Mouse (Mus musculus): ENCODE data around the gene Zfp618. TPM values are rescaled to one million over a fixed set of nuclear protein-coding genes. Genes with fewer than 3 reads are reported as not detected.
A peak's percentile ranks its signal among the peaks of the same experiment; 100 is the strongest.

Gene Zfp618
- polyA plus RNA-seq, 1 experiment from 2014 or later, result 9.2 TPM

- no peaks in the 10 kb centered on the region for H3K27me3 ChIP-seq (ENCODE audit: control insufficient read depth, insufficient read depth, low read depth, low read length)
- no peak for ATAC-seq (ENCODE audit: low read depth)
- no peak overlapping the region for H3K4me2 ChIP-seq (ENCODE audit: low read depth, low read length)
- no peak overlapping the region for H3K9ac ChIP-seq (ENCODE audit: low read depth, low read length)
- H3K27ac ChIP-seq (ENCODE audit: low read length), result no peak overlapping the region
- H3K36me3 ChIP-seq (ENCODE audit: control insufficient read depth, insufficient read depth), result no peaks in the 10 kb centered on the region
- H3K9me3 ChIP-seq (replicated peaks; ENCODE audit: control insufficient read depth, low read length), result no peaks in the 10 kb centered on the region
- H3K4me1 ChIP-seq (ENCODE audit: control insufficient read depth, low read depth, low read length), result no peaks in the 10 kb centered on the region; the same call in none of the 2 replicates
- H3K4me3 ChIP-seq (ENCODE audit: low read depth, low read length), result no peak overlapping the region
- 13% methylated on average over 5 of the region's 5 CpGs for WGBS (ENCODE audit: insufficient replicate concordance)
Observed at GRCm38 (mm10) chr4:63158961-63159592, 193.7 kb downstream of the Zfp618 start.

GRCm38 (mm10) chr4:63165636-63166035 is 200.3 kb downstream of the Zfp618 start:
- no peak for ATAC-seq (ENCODE audit: low read depth)
- Histone ChIP-seq H3K4me2 (ENCODE audit: low read depth, low read length) (no peak overlapping the region), H3K36me3 (ENCODE audit: control insufficient read depth, insufficient read depth) (no peaks in the 10 kb centered on the region), H3K27ac (ENCODE audit: low read length) (no peak overlapping the region), H3K9me3 (replicated peaks; ENCODE audit: control insufficient read depth, low read length) (no peaks in the 10 kb centered on the region), H3K9ac (ENCODE audit: low read depth, low read length) (no peak overlapping the region), H3K4me3 (ENCODE audit: low read depth, low read length) (no peak overlapping the region), H3K4me1 (ENCODE audit: control insufficient read depth, low read depth, low read length) (no peaks in the 10 kb centered on the region), H3K27me3 (ENCODE audit: control insufficient read depth, insufficient read depth, low read depth, low read length) (no peaks in the 10 kb centered on the region)
- 59% methylated on average over 4 of the region's 4 CpGs for WGBS (ENCODE audit: insufficient replicate concordance)

- Histone ChIP-seq H3K4me3 (ENCODE audit: low read depth, low read length) (no peak overlapping the region), H3K9ac (ENCODE audit: low read depth, low read length) (no peak overlapping the region), H3K36me3 (ENCODE audit: control insufficient read depth, insufficient read depth) (no peaks in the 10 kb centered on the region), H3K4me1 (ENCODE audit: control insufficient read depth, low read depth, low read length) (no peaks in the 10 kb centered on the region), H3K9me3 (replicated peaks; ENCODE audit: control insufficient read depth, low read length) (no peaks in the 10 kb centered on the region), H3K4me2 (ENCODE audit: low read depth, low read length) (no peak overlapping the region), H3K27ac (ENCODE audit: low read length) (no peak overlapping the region), H3K27me3 (ENCODE audit: control insufficient read depth, insufficient read depth, low read depth, low read length) (no peaks in the 10 kb centered on the region)
- no peak for ATAC-seq (ENCODE audit: low read depth)
- 51% methylated on average over 5 of the region's 5 CpGs for WGBS (ENCODE audit: insufficient replicate concordance)
Observed at GRCm38 (mm10) chr4:63166323-63166722, 200.9 kb downstream of the Zfp618 start.

GRCm38 (mm10) chr4:63170061-63170460 is 204.7 kb downstream of the Zfp618 start:
- H3K27ac ChIP-seq (ENCODE audit: low read length), result no peak overlapping the region
- no peak overlapping the region for H3K4me3 ChIP-seq (ENCODE audit: low read depth, low read length)
- H3K4me2 ChIP-seq (ENCODE audit: low read depth, low read length), result no peak overlapping the region
- no peaks in the 10 kb centered on the region for H3K9me3 ChIP-seq (replicated peaks; ENCODE audit: control insufficient read depth, low read length)
- WGBS (ENCODE audit: insufficient replicate concordance), result 70% methylated on average over 4 of the region's 4 CpGs
- H3K4me1 ChIP-seq (ENCODE audit: control insufficient read depth, low read depth, low read length), result no peaks in the 10 kb centered on the region
- H3K27me3 ChIP-seq (ENCODE audit: control insufficient read depth, insufficient read depth, low read depth, low read length), result no peaks in the 10 kb centered on the region
- H3K9ac ChIP-seq (ENCODE audit: low read depth, low read length), result no peak overlapping the region
- no peaks in the 10 kb centered on the region for H3K36me3 ChIP-seq (ENCODE audit: control insufficient read depth, insufficient read depth)
- no peak for ATAC-seq (ENCODE audit: low read depth)

GRCm38 (mm10) chr4:63171122-63171521 is 205.7 kb downstream of the Zfp618 start:
- 40% methylated on average over 24 of the region's 24 CpGs for WGBS (ENCODE audit: insufficient replicate concordance)
- H3K27ac ChIP-seq (ENCODE audit: low read length), result no peak overlapping the region
- ATAC-seq (ENCODE audit: low read depth), result no peak

GRCm38 (mm10) chr4:63171969-63172685 is 206.8 kb downstream of the Zfp618 start, which contains the start of gene Kif12:
TSS of gene Kif12 (minus strand) at chr4:63172131.
- Histone ChIP-seq H3K36me3 (ENCODE audit: control insufficient read depth, insufficient read depth) (no peaks in the 10 kb centered on the region), H3K9ac (ENCODE audit: low read depth, low read length) (no peak within 1 kb of the TSS), H3K4me2 (ENCODE audit: low read depth, low read length) (peak within 1 kb of the TSS; percentile 33), H3K9me3 (replicated peaks; ENCODE audit: control insufficient read depth, low read length) (no peaks in the 10 kb centered on the region), H3K4me3 (ENCODE audit: low read depth, low read length) (peak within 1 kb of the TSS; percentile 32), H3K27ac (ENCODE audit: low read length) (peak within 1 kb of the TSS; percentile 48; the same call in 1 of the 2 replicates), H3K4me1 (ENCODE audit: control insufficient read depth, low read depth, low read length) (no peaks in the 10 kb centered on the region), H3K27me3 (ENCODE audit: control insufficient read depth, insufficient read depth, low read depth, low read length) (no peaks in the 10 kb centered on the region)
- peak; percentile 93 for ATAC-seq (ENCODE audit: low read depth)
- 48% methylated on average over 4 of the region's 4 CpGs for WGBS (ENCODE audit: insufficient replicate concordance)

More at GRCm38 (mm10) chr4:63171122-63171521, 205.7 kb downstream of the Zfp618 start:
- Histone ChIP-seq H3K36me3 (ENCODE audit: control insufficient read depth, insufficient read depth) (no peaks in the 10 kb centered on the region), H3K4me2 (ENCODE audit: low read depth, low read length) (peak overlapping the region; percentile 33), H3K4me3 (ENCODE audit: low read depth, low read length) (peak overlapping the region; percentile 32), H3K4me1 (ENCODE audit: control insufficient read depth, low read depth, low read length) (no peaks in the 10 kb centered on the region), H3K27me3 (ENCODE audit: control insufficient read depth, insufficient read depth, low read depth, low read length) (no peaks in the 10 kb centered on the region), H3K9ac (ENCODE audit: low read depth, low read length) (no peak overlapping the region), H3K9me3 (replicated peaks; ENCODE audit: control insufficient read depth, low read length) (no peaks in the 10 kb centered on the region)

GRCm38 (mm10) chr4:63181556-63181955 is 216.2 kb downstream of the Zfp618 start:
- no peaks in the 10 kb centered on the region for H3K4me1 ChIP-seq (ENCODE audit: control insufficient read depth, low read depth, low read length)
- H3K4me3 ChIP-seq (ENCODE audit: low read depth, low read length), result no peak overlapping the region
- no peak overlapping the region for H3K27ac ChIP-seq (ENCODE audit: low read length)
- no peaks in the 10 kb centered on the region for H3K9me3 ChIP-seq (replicated peaks; ENCODE audit: control insufficient read depth, low read length)
- H3K36me3 ChIP-seq (ENCODE audit: control insufficient read depth, insufficient read depth), result no peaks in the 10 kb centered on the region
- no peak overlapping the region for H3K9ac ChIP-seq (ENCODE audit: low read depth, low read length)
- H3K4me2 ChIP-seq (ENCODE audit: low read depth, low read length), result no peak overlapping the region
- no peaks in the 10 kb centered on the region for H3K27me3 ChIP-seq (ENCODE audit: control insufficient read depth, insufficient read depth, low read depth, low read length)
- 10% methylated on average over 5 of the region's 5 CpGs for WGBS (ENCODE audit: insufficient replicate concordance)
- peak; percentile 46 for ATAC-seq (ENCODE audit: low read depth)

- Histone ChIP-seq H3K4me2 (ENCODE audit: low read depth, low read length) (peak overlapping the region; percentile 27; the same call in 1 of the 2 replicates), H3K4me1 (ENCODE audit: control insufficient read depth, low read depth, low read length) (no peaks in the 10 kb centered on the region), H3K9ac (ENCODE audit: low read depth, low read length) (no peak overlapping the region), H3K4me3 (ENCODE audit: low read depth, low read length) (no peak overlapping the region), H3K27ac (ENCODE audit: low read length) (peak overlapping the region; percentile 56), H3K36me3 (ENCODE audit: control insufficient read depth, insufficient read depth) (no peaks in the 10 kb centered on the region), H3K9me3 (replicated peaks; ENCODE audit: control insufficient read depth, low read length) (no peaks in the 10 kb centered on the region), H3K27me3 (ENCODE audit: control insufficient read depth, insufficient read depth, low read depth, low read length) (no peaks in the 10 kb centered on the region)
- peak; percentile 86 for ATAC-seq (ENCODE audit: low read depth)
- 52% methylated on average over 21 of the region's 21 CpGs for WGBS (ENCODE audit: insufficient replicate concordance)
Observed at GRCm38 (mm10) chr4:63186281-63186870, 221.0 kb downstream of the Zfp618 start.
